Mouse (Mus musculus) kidney, postnatal 4 days (tissue): ENCODE results near the gene Foxo3.

Experiments
- DNase-seq, 2 experiments: peaks; one replicate each; pipeline ENCODE4 v3.0.0; 2021; ENCODE audit warnings: mixed read lengths in 2 of 2

Gene Foxo3

DNA sequence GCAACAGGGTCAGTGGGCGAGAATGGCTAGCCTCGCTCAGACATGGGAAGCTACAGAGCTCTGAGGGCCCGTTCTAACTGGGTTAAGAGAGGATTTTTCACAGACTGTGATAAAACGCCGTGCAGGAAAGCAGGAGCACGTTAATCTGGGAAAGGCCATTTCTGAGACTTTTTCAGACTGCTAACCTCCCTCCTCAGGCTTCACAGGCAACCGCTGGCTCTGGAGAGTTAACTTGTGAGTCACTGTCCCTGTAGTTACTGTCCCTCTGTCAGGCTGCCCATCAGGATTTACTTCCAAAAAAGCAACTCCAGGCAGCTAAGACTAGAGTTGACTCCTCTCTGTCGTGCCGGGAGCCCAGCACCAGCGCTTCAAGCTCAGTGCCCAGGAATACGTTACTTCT is 54.6 kb downstream of the Foxo3 start:
- DNase-seq = no peak

DNA sequence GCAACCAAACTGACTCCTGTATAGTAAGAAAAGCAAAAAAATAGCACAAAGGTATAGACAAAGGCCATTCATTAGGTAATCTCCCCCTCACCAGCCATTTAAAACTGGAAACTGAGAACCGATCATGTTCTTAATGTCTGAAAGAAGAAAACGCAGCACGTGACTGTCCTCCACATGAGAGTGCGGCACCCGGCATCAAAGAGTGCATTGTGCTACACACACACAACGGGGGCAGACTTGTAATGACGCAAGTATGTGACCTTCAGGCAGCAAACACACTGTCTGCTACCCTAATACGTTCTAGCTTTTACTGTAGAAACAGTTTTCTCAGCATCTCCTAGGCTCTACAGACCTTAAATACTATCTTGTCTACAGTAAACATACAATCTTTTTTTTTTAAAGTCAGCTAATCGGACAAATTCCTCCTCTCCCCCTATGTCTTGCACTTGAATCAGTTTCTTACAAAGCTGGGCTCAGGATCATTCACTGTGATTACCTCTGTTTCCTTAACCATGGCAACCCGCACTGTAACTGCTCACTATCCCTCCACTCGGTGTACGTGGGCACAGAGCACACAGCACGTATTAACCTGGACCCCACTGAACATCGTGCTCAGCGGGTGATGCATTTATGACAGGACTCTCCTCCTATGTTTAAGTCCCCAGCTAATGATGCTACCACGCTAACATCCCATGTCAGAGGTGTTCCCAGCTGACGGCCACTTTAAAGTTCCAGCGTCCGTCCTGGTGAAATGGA is 55.2 kb downstream of the Foxo3 start:
- no peak for DNase-seq

DNA sequence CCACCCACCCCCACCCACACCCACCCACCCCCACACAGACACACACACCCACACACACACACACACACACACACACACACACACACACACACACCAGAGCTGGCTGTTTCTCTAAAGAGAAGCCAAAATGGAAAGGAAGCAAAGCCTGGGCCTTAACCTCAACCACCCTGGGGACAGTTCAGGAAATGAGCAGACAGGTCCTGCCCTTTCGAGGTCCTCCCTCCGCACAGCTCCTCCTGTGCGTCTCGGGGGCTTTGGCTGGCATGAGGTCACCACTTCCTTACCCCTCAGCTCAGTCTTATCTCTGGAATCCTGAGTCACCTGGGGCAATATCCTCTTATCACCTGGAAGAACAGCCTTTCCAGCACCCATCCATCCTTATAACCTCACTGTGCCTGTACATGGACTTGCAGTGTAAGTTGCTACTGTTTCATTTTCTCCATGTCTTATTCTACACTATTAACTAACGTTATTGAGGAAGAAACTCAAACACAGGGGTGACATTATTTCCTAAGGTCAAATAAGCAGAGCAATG is 56.1 kb downstream of the Foxo3 start:
- DNase-seq = no peak

DNA sequence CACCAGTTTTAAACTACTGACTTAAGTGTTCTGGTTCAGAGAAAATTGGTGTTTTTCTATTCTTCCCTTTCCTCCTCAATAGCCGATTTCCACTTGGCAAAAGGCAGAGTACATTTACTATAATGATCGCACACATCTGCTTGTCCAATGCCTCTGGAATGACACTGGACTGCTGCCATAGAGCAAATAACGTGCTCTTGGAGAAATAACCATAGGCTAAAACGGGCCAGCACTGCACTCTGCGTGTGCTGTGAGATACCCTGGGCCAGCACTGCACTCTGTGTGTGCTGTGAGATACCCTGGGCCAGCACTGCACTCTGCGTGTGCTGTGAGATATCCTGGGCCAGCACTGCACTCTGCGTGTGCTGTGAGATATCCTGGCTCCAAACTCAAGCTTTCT is 65.1 kb downstream of the Foxo3 start:
- peak; percentile 37 to 44 for DNase-seq

DNA sequence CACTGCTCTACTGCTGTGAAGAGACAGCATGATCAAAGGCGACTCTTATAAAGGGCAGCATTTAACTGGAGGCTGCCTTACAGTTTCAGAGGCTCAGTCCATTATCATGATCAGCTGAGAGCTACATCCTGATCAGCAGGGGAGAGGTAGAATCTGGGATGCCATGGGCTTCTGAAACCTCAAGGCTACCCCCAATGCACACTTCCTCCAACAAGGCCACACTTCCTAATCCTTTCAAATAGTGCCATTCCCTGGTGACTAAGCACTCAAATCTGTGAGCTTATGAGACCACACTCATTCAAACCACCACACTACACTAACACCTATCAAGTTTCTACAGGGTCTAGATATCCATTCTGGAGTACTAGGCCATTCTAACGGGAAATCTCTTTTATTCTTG is 65.9 kb downstream of the Foxo3 start:
- no peak for DNase-seq

DNA sequence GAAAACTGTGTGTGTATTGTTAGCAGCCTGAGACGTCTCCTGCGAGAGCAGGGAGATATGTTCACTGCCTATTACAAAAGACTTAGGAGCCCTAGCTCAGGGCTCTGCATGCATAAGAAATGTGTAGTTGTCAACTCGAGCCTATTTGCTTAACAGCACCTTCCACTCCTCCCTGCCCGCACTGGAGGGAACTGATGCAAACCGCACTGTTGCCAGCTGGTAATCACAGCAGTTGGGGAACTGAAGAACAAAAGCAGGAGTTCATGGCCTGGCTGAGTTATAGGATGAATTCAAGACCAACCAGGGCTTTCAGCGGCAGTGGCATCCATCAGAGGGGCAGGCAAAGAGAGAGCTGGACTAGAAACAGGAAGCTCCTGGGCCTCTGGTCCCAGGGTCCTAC is 66.7 kb downstream of the Foxo3 start:
- no peak for DNase-seq

DNA sequence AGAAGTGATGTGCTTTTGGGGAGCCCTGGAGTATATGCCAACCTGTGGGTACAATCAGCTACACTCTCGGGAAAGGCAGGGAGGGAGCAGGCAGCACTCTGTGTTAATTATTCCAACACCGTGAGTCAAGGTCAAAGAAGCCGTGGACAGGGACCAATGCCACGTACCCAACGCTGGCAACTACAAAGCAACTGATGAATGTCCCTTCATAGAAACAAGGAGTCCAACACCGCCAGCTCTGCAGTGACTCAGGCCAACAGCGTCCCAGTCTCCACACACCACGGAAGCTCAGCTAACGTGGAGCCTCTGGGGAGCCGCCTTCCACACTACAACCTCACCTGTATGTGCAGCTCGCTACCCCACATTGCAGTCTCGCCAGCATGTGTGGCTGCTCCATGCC is 68.9 kb downstream of the Foxo3 start:
- no peak for DNase-seq

DNA sequence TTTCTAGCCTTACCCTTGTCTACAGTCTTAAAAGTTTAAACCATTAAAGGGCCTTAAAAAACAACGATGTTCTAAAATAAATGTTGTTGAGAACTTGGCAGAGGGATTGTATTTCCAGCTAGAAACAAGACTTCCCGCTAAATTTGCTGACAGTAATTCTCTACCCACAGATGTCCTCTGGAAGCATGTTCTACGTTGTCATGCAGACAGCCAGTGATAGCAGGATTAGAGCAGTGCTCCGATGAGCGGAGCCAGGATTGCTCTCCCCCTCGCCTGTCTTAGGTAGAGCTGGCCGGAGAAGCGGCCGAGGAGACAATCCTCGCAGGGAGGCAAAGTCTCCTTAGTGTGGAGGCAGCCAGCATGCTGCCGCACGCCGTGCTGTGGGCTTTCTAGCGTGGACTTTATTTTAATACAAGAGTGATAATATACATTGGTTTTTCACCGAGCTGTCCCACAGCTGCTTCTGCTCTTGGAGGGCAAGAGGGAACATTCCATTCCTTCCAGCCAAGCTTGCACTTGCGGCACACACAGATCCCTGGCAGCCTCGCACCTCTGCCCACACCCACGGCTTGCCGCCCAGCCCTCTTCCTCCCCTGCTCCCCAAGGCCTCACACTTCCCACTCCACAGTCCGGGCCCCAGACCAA is 71.7 kb downstream of the Foxo3 start:
- peak; percentile 34 to 49 for DNase-seq

DNA sequence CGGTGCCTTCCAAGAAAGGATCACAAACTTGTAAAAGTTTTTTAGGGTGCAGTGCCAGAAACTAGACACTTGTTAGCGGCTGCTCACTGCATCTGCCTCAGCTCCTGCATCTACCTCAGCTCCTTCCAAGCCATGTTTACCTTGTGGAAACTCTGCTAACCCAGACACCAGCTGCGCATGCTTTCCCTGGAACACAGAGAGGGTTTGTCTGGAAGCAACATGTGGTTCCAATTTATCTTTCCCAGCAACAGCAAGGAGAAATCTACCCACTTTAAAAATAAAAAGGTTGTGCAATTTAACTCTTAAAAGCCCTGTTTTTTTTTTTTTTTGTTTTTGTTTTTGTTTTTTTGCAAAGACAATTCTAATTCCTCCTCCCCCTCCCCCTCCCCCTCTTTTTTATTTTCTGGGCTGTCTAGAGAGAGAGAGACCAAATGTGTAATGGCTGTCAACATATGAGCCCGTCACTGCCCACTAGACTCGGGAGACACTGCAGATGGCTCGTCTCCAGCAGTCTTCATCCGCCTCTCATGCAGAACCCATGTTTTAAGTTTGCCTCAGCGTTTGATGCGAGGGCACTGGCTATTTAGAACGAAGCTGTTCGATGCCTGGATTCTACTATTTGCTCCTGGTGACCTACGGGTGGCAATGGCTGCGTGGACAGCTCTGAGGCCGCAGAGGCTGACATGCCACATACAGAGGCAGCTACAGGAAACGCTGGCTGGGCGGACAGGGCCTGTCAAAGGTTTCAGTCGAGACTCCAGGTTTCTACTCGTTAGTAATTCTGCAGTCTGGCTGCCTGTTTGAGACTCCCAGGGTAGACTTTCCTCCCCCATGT is 73.0 kb downstream of the Foxo3 start:
- DNase-seq = no peak

DNA sequence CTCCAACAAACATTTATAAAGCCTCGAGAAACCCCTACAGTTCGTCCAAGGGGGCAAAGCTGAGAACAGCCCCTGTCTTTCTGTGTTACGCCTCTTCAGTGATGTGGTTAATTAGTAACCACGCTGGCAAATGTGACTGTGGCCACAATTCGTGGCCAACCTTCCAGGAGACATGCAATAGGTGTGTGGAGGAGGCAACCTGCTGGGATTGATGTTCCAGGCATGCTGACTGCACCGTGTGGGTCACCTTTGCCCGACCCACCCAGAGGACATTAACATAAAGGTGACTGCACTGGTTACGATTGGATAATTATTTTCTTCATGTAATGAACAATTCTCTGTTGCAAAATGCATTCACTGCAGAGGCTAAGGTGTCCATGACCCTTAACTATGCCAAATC is 74.0 kb downstream of the Foxo3 start:
- peak; percentile 31 to 58 for DNase-seq

DNA sequence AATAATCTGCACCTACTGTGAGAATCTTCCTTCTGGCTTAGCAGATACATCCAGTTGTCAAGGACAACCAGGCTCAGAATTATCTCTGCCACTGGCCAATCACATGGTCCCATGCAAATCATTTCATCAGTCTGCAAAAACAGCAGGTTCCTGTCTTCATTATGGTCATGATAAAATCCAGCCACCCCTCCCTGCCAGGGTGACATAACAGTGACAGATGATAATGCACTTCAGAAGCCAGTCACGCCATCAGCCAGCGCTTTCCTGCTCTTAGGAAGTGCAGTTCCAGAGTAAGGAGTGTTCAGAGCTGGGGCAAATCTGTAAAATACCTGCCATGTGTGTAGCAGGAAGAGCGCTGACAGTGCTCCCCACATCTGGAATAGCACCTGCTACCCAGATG is 77.1 kb downstream of the Foxo3 start:
- DNase-seq = no peak

DNA sequence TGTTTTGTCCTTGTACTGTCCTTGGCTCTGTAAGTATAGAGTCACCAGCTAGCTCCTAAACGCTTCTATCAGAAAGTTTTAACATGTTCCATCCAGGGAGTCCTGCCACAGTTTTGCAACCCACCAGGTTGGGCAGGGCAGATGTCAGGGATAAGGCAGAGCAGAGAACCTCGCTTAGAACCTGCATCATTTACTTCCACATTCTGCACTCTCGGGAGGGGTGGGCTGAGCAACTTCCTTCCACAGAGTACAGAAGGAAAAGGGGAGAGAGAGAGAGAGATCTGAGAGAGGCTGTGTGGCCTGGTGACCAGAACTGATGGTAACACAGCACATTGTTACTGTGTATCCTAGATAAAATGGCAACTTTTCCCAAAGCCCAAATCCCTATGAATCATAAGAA is 77.9 kb downstream of the Foxo3 start:
- DNase-seq = no peak

DNA sequence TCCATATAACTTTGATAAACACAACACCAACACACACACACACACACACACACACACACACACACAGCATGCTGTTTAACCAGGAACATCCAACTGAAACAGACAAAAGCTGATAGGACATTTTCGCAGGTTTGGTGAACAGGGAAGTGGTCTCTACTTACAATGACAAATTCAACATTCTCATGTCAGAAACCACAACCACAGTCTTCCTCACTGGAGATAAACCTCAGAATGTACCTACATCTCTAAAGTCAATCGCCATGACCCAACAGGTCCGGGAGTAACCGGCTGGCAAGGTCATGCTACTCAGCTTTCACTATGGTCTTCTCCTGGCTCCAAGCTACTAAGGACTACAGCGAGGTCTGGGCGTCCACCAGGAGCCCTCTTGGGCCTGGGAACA is 81.8 kb downstream of the Foxo3 start:
- no peak for DNase-seq

DNA sequence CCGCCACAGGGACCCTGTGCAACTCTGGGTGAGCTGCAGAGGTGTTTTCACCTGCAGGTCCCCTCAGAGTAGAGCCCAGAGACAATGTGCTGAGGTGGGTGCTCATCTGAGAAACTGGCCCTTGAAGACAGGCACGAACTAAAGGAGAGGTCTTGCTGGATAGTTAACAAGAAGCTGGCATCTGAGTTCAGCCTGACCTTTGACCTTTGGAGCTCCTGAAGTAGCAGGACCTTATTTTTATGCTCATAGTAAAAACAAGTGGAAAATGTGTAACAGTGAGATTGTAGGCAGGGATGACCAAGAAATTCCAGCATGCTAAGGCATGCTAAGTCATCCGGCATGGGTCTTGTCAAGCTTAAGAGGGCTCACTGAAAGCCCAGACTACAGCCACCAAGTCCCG is 82.6 kb downstream of the Foxo3 start:
- DNase-seq = no peak

DNA sequence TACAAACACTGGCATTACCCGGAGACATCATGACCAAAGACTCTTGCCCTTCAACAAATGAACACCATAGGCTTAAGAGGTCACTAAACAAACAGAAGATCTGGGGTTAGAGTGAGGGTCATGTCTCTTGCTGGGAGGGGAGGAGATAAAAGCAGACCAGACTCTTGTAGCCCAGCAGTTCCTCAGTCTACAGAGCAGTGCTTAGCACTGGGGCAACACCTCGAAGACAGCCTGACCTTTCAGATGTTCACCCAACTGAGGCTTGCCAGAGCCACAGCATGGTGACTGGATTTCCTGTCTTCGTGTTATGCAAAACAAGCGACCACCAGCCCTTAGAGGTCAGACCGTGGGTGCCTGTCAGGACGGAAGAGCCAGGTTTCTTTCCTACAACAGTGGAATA is 83.6 kb downstream of the Foxo3 start:
- no peak for DNase-seq

DNA sequence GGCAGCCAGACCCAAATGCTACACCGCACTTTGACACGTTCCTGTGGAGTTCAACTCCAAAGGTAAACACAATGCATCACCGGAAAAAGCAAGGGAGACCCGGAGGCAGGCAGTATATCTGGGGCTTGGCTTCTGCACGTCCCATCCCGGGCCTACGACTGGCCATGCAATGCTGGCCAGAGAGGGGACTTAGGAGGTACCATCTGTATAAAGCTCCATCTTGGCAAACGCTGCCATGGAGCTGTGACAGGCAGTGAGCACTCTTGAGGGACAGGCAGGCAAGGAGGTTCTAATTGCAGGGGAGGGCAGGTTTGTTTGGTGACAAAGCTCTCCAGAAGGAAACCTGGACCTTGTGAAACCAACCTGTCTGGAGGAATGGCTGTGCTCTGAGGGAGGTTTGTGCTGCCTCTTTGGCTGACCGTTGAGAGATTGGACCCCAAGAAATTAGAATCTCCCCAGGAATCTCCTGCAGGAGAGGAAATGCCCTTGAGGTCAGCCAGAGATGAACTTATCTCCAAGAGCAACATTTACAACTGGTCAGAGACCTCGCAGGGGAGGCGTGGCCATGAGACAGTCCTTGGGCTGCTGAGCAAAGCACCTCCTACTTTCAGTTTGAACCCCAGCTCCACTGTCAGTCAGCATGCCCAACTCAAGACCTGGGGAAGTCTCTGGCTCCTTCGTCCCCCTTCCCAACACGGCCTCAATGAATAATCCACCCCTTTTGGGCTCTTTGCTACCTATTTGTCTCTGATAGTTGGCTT is 86.7 kb downstream of the Foxo3 start:
- no peak for DNase-seq

DNA sequence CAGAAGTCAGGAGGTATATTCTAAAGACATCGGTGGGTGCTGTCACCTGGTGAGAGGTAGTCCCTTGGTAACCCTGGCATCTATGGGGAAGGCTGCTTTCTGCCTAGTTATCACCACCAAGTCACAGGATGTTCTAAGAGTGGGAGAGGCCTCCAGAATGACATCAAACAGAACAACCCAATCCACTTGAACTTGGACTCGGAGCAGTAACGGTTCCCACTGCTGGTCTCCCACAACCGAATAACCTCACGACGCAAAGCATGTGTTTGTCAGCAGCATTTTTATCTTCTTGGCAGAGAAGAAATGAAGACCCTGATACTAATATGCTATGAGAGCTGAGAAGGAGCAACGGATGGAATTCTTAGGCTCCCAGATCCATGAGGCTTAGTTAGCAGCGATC is 87.5 kb downstream of the Foxo3 start:
- no peak for DNase-seq

DNA sequence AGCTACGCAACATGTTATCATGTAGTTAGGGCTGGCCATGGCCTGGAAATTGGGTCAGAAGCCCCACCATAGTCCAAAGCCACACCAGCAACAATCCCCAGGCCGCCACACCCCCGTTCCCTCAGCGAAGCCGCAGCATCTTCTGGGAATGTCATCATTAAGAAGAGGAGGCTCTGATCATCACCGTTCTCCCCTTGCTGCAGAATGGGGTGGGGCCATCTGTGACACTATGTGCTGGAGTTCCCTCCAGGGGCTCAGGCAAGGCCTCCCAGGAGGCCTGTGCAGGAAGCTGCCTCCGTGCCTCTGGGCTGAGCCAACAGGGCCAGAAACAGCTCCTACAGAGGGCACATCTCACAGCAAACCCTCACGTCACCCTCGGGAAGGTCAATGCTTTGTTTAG is 88.5 kb downstream of the Foxo3 start:
- no peak for DNase-seq

DNA sequence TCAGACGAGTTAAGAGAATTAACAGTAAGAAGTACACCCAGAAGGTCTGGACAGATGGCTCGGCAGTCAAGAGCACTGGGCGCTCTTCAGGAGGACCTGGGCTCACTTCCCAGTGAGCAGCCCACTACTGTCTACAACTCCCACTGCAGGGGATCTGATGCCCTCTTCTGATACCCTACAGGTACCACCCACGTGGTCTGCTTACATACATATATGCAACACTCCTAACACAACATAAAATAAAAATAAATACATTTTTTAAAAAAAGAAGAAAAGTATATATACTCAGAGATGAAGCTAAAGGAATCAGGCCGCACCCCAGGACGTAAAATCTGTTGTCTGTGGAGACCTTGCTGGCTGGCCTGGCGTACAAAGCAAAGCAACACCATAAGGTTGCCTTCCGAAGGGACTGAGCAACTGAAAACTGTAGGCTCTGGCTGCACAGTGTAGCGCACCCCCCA is 89.6 kb downstream of the Foxo3 start:
- no peak for DNase-seq

DNA sequence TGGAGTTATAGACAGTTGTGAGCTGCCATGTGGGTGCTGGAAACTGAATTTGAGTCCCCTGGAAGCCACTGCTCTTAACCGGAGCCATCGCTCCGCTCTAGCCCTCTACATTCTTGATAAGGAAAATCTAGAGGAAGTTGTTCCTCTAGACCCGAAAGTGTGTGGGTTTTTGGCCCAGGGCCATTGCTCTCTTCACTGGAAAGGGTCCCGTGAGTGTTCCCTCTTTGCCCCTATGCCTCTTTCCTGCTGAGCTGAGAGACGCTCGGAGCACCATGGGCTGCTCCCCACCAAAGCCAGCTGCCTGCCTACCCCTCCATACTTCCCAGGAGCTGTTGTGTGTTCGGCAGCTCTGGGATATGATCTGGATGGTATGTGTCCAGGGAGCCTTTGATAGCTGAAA is 96.2 kb downstream of the Foxo3 start:
- peak in 1 of 2 experiments; percentile 42 for DNase-seq

DNA sequence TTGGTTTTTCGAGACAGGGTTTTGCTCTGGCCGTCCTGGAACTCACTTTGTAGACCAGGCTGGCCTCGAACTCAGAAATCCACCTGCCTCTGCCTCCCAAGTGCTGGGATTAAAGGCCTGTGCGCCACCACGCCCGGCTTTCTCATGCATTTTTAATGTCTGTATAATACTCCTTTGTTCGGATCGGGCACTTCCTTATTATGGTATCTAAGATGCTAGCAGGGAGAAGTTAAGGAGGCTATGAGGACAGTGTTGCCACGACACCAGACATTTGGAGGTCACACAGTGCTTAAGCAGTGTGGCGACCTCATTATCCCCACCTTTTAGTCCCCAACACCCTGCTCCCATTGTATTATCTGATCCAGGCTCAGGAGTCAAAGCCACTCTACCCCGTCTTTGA is 97.8 kb downstream of the Foxo3 start:
- DNase-seq = no peak

DNA sequence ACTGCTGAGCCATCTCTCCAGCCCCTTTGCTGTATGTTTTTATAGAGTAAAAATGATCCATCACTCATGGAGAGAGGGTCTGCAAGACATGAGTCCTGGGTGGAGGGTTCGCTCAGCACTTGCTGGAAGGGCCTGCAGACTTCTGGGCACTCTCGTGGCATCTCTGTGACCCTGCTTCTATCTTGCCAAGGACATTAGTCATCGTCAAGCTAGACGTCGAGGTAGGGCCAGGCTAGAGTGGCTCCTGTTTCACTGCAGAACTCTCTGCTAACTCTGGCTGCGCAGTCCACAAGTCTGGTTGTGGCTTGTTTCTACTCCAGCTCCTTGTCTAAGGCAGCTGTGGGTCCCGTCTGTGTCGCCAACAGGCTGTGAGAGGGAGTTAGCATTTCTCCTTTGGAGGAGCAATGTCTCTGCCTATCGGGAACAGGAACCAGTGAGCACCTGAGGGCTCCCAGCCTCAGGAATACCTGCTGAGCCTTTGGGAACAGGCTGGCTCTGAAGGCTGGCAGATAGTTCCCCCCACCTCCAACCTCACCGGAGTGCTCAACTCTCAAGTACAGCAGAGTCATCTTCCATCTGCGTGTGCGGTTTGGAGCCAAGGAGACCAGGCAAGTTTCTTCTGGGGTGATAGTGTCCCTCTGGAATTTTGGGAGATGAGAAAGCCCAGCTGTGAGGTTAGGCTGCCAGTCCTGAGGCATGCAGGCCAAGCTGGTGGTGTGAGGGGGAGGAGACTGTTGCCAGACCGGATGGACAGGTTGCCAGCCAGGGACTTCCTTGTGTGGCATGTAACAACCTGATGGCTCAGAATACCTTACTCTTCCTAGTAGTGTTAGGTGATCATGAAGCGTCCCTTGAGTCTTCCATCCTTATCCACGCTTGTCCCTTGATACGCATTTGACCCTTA is 98.5 kb downstream of the Foxo3 start:
- DNase-seq = no peak
